Mouse (Mus musculus): ENCODE data around the gene Ift57.

DNA sequence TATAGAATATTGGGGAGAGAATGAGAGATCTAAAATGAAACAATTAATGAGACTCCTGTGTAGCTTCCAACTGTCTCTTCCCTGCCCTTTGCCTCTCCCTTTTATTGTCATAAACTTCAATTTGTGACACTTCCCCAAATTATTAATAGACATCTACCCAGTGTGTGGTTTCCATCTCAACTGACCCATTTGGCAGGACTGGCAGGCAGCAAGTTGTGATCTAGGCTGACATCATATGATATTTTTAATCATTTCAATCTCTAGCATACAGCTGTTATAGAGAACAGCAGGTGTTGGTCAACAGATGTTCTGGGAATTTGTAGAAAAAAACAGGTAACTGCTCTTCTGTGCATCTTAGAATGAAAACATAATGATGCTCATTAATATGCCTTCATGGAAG is 84.3 kb downstream of the Ift57 start:
- no peak for TF ChIP-seq CTCF (IDR thresholded peaks at IDR 0.05; ENCODE audit: low read depth, low read length)
- no peak for TF ChIP-seq GATA1 (IDR thresholded peaks at IDR 0.05; ENCODE audit: borderline replicate concordance, low read length)
- no peak for TF ChIP-seq TAL1 (conservative IDR thresholded peaks at IDR 0.05; ENCODE audit: low read depth, low read length)
